Mouse (Mus musculus): ENCODE data around the gene Psmb7. TPM values are rescaled to one million over a fixed set of nuclear protein-coding genes. Genes with fewer than 3 reads are reported as not detected.
A peak's percentile ranks its signal among the peaks of the same experiment; 100 is the strongest.

Psmb7 gene
- total RNA-seq, 2 experiments from 2014 or later = 256 TPM

- DNase-seq (ENCODE audit: extremely low spot score in 1 of 2, low spot score in 2 of 2) = no peak
- intact Hi-C loops (cut with DNase I) = no loop called here
Measured at GRCm38 (mm10) chr2:38609310-38609709, 34.6 kb downstream of the Psmb7 start.

- DNase-seq (ENCODE audit: extremely low spot score in 1 of 2, low spot score in 2 of 2) = no peak
- intact Hi-C loops (cut with DNase I) = no loop called here
Measured at GRCm38 (mm10) chr2:38608831-38609309, 35.0 kb downstream of the Psmb7 start.

- DNase-seq (ENCODE audit: extremely low spot score in 1 of 2, low spot score in 2 of 2) = no peak
- intact Hi-C loops (cut with DNase I) = no loop called here
Measured at GRCm38 (mm10) chr2:38607716-38608115, 36.2 kb downstream of the Psmb7 start.

GRCm38 (mm10) chr2:38600842-38601241, 43.0 kb downstream of the Psmb7 start:
- intact Hi-C loops (cut with DNase I) = no loop called here

GRCm38 (mm10) chr2:38598395-38598794, 45.5 kb downstream of the Psmb7 start:
- intact Hi-C loops (cut with DNase I) = no loop called here
- no peak for DNase-seq (ENCODE audit: extremely low spot score in 1 of 2, low spot score in 2 of 2)

More at GRCm38 (mm10) chr2:38600842-38601241, 43.0 kb downstream of the Psmb7 start:
- DNase-seq (ENCODE audit: extremely low spot score in 1 of 2, low spot score in 2 of 2) = no peak

- DNase-seq (ENCODE audit: extremely low spot score in 1 of 2, low spot score in 2 of 2) = no peak
- intact Hi-C loops (cut with DNase I) = no loop called here
Measured at GRCm38 (mm10) chr2:38597896-38598295, 46.0 kb downstream of the Psmb7 start.

- no peak for DNase-seq (ENCODE audit: extremely low spot score in 1 of 2, low spot score in 2 of 2)
- intact Hi-C loops (cut with DNase I) = loop anchor here (5.0 kb wide), 1 partner anchor 163 kb away; no protein-coding TSS in a partner anchor
Measured at GRCm38 (mm10) chr2:38594874-38595273, 49.0 kb downstream of the Psmb7 start.

- peak in 1 of 2 experiments; percentile 51 for DNase-seq (ENCODE audit: extremely low spot score in 1 of 2, low spot score in 2 of 2)
- intact Hi-C loops (cut with DNase I) = loop anchor here (5.0 kb wide), 1 partner anchor 160 kb away; no protein-coding TSS in a partner anchor
Measured at GRCm38 (mm10) chr2:38591751-38592459, 52.0 kb downstream of the Psmb7 start.

GRCm38 (mm10) chr2:38586733-38587132, 57.2 kb downstream of the Psmb7 start:
- intact Hi-C loops (cut with DNase I) = loop anchor here (10.0 kb wide), 2 partner anchors 662 to 772 kb away; no protein-coding TSS in a partner anchor
- DNase-seq (ENCODE audit: extremely low spot score in 1 of 2, low spot score in 2 of 2) = no peak

- DNase-seq (ENCODE audit: extremely low spot score in 1 of 2, low spot score in 2 of 2) = no peak
- intact Hi-C loops (cut with DNase I) = loop anchor here (10.0 kb wide), 2 partner anchors 661 to 771 kb away; no protein-coding TSS in a partner anchor
Measured at GRCm38 (mm10) chr2:38585379-38585736, 58.5 kb downstream of the Psmb7 start.

GRCm38 (mm10) chr2:38584514-38585378, 59.1 kb downstream of the Psmb7 start:
- DNase-seq (ENCODE audit: extremely low spot score in 1 of 2, low spot score in 2 of 2) = no peak
- intact Hi-C loops (cut with DNase I) = loop anchor here (10.0 kb wide), 2 partner anchors 660 to 770 kb away; no protein-coding TSS in a partner anchor

- intact Hi-C loops (cut with DNase I) = loop anchor here (10.0 kb wide), 2 partner anchors 659 to 769 kb away; no protein-coding TSS in a partner anchor
- no peak for DNase-seq (ENCODE audit: extremely low spot score in 1 of 2, low spot score in 2 of 2)
Measured at GRCm38 (mm10) chr2:38583982-38584381, 59.9 kb downstream of the Psmb7 start.

GRCm38 (mm10) chr2:38579528-38579927, 64.4 kb downstream of the Psmb7 start:
- intact Hi-C loops (cut with DNase I) = no loop called here
- DNase-seq (ENCODE audit: extremely low spot score in 1 of 2, low spot score in 2 of 2) = no peak

GRCm38 (mm10) chr2:38578602-38579521, 65.0 kb downstream of the Psmb7 start:
- intact Hi-C loops (cut with DNase I) = no loop called here
- DNase-seq (ENCODE audit: extremely low spot score in 1 of 2, low spot score in 2 of 2) = peak in 1 of 2 experiments; percentile 65

- intact Hi-C loops (cut with DNase I) = no loop called here
- no peak for DNase-seq (ENCODE audit: extremely low spot score in 1 of 2, low spot score in 2 of 2)
Measured at GRCm38 (mm10) chr2:38574697-38575096, 69.2 kb downstream of the Psmb7 start.

GRCm38 (mm10) chr2:38571971-38572601, 71.8 kb downstream of the Psmb7 start:
- DNase-seq (ENCODE audit: extremely low spot score in 1 of 2, low spot score in 2 of 2) = no peak
- intact Hi-C loops (cut with DNase I) = no loop called here

GRCm38 (mm10) chr2:38562596-38562995, 81.3 kb downstream of the Psmb7 start:
- intact Hi-C loops (cut with DNase I) = no loop called here
- no peak for DNase-seq (ENCODE audit: extremely low spot score in 1 of 2, low spot score in 2 of 2)

Data from left cerebral cortex, postnatal 10 days (tissue).